Mouse (Mus musculus): ENCODE measurements at regions not wholly inside any gene's neighbourhood (a gene's known extent, or its start where the extent isn't known, plus 50 kb on each side); places are given as distances from the start of the nearest gene placed in this dataset.

DNA sequence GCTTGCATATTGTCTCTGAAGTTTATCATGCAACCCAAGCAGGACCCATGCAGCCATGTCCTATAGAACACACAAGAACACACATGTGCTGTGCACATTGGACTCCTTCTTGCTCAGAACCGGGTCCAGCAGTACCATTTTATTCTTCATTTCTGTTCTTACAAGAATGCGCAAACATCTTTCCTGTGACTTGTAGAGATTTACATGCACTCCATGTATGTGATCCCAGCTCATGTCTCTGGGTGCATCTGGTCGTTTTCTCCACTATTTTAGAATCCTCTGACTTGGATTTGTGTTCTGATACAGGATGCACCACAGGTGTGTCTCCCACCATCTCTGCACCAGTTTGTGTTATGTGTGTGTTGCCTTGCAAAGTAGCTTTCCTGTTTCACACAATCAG, 408.4 kb downstream of the Fam19a5 start:
- TF ChIP-seq CTCF (IDR thresholded peaks at IDR 0.05; ENCODE audit: low read depth, low read length) (no peak), POLR2A (IDR thresholded peaks at IDR 0.05; ENCODE audit: borderline replicate concordance, low read depth, low read length) (no peak)

Data from bone marrow macrophage, adult 2 months (primary cell).